Mouse (Mus musculus) ZHBTc4 (cell line): ENCODE measurements around the gene Olig3.

Experiments used
- DNase-seq: peaks from one replicate; pipeline ENCODE4 v3.0.0-alpha.2; 2011; ENCODE audit warnings: low read depth, low spot score

Gene Olig3

DNA sequence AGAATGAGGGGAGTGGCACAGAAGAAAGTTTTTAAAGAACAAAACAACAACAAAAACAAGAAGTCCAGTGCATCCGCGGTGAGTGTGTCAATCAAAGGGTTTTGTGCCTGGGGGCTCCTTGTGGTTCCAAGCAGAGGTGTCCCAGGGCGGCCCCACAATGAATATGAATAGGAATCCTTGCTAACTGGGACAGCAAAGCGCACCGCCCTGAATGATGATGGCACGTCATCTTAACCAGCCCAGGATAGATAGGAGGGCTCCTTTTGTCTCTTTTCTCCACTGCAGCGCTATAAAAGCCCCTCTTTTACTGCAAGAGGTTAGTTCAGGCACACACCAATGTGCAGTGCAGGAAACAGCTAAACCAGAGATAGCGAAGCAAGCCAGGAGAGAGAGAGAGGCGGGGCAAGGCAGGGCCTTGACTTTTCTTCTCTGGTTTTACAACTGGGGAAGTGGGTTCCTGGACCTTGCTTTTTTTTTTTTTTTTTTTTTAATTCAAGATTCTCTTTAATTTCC, at the start of gene Olig3:
TSS of gene Olig3 (plus strand) at position 463 of the 513 bp plus-strand sequence.
- DNase-seq = peak; percentile 63

DNA sequence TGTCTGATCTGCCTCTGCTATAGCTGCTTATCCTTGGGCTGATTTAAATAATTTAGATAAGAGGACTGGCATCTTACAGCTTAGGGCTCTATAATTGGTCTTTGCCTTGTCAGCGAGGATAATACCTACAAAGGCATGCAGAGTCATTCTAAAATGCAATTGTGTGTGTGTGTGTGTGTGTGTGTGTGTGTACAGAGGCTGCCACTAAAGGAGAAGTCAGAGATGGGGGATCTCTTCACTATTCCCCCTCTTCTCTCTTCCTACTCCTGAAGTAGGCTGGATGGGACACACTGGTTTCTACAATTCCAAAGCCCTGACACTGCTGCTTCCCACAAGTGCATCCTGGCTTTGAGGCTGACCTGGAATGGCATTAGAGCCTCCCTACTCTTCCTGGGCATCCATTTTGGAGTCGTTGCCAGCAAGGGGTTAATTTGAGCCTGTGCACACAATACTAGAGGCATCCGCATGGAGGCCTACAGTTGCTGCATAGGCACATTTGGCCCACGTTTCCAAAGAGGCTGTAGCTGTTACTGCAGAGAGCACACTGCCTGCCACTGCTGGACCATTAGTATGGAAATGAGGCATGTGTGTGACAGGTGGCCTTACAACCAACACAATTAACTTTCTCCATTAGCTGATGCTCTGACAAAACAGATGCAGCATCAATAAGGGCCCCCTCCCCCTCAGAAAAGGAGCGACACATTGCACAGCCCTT, 46.5 kb upstream of the Olig3 start:
- no peak for DNase-seq

DNA sequence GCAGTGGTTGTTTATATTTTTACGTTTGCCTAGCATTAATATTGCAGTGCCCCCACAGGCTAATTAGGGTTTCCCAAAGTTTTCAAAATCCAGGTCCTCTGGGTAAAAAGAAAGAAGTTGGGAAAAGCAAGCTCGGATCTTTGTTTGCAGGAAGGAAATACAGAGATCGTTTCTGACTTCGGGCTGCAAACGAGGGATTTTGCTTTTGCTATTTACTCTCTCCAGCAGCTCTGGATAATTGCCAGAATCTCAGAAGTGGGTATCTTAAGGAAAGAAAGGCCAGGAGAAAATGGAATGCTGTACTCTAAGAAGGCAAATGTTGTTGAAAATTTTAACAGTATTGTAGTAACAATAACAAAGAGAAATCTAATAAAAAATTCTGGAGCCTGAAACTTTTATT, 45.9 kb upstream of the Olig3 start:
- DNase-seq = no peak

GRCm38 (mm10) chr10:19317962-19318812, 38.1 kb upstream of the Olig3 start:
- no peak for DNase-seq

DNA sequence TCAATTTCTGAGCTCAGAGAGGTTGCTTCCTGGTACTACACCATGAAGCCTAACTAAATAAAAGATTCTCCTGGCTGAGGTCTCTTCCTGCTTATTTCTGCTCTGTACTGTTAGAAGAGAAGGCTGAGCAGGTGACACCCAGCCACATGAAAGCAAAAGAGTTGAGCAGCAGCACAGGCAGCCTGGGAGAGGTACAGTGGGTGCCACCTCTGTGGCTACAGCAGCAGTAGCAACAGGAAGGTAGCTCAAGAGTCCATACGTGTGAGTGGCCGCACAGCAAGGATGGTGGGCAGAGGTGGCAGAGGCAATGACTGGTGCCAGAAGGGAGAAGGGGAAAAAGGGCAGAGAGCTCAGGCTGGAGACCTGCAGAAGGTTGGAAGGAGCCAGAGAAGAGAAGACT, 34.6 kb upstream of the Olig3 start:
- no peak for DNase-seq

DNA sequence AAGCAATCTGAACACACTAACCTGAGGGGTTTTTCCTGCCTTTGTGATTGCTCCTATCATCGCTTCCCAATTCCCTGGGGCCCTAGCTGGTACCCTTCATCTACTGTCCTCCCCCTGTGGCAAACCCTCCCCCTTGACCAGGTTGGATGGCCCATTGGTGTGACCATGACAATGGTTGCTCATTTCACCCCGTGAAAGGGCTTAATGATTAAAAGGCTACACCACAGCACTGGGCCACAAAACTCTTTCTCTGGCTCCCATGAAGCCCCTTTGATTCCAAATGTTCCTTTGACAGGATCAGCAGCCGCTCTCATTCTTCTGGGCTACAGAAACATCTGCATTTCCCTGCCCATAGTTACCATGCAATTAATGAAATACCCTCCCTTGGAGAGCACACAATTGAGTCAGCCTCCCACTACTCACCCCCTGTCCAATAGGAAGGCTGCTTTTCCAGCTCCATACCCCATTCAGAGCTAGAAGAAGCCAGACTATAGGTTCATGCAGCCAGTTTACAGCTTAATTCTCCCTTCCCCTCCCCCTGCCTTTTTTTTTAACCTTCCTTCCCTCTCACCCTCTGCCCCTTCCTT, 27.0 kb upstream of the Olig3 start:
- DNase-seq = peak; percentile 27

DNA sequence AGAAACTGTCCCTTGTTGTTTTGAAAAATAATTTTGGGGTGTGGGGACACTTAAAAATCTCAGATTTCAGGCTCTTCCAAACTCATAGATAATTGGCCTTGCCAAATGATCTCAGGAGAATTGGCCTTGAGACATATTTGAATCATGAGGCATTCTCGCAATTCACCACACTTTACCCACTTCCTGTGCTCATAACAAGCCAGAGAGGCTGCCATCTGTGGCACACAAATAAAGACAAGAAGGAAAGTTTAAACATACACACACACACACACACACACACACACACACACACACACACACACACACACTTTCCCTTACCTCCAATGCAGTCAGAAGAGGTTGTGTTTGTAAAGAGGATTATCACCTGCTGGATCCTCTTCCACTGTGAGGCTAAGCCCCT, 22.9 kb upstream of the Olig3 start:
- DNase-seq = no peak

DNA sequence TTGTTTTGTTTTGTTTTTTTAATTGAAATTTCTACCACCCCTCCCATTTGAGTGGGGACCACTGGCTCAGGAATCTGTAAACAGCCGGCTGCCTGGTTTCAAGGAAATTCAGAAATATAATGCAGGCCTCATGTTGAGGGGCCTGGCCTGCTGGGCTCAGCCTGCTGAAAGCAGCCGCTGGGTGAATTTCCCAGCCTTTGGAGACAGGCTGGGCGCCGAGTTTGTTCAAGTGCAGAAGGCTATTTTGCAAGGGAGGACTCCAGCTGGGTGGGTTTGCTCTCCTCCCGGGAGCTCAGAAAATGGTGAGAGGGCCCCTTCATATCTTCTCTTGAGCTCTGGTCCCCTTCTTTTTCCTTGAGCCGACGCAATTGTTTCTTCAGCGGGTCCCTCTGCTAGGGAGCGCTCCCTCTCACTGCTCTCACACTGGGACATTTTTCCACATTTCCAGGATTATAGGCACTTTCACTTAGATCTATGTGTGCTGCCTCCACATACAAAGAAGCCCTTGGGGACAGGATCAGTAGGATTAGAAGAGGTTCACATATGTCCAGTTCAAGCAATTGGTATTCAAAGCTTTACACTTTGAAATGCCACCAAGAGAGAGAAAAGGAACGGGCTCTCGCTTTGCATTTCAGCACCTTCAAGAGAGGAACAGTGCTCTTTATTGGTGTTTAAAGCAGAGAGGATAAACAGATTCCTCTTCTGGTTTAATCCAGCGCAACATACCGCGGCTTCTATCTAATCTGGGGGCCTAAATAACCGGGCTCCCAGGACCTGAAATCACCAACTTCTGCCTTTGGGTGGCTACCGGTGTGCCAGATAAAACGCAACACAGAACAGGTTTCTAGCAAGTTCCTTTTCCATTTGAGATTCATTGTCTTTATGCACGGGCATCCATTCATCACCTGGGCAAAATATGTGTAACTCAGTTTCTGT, 17.4 kb upstream of the Olig3 start:
- DNase-seq = no peak

- DNase-seq = no peak
These were observed 12.3 kb upstream of the Olig3 start for GRCm38 (mm10) chr10:19344039-19344438.

GRCm38 (mm10) chr10:19349326-19349725, 7.0 kb upstream of the Olig3 start:
- no peak for DNase-seq

DNA sequence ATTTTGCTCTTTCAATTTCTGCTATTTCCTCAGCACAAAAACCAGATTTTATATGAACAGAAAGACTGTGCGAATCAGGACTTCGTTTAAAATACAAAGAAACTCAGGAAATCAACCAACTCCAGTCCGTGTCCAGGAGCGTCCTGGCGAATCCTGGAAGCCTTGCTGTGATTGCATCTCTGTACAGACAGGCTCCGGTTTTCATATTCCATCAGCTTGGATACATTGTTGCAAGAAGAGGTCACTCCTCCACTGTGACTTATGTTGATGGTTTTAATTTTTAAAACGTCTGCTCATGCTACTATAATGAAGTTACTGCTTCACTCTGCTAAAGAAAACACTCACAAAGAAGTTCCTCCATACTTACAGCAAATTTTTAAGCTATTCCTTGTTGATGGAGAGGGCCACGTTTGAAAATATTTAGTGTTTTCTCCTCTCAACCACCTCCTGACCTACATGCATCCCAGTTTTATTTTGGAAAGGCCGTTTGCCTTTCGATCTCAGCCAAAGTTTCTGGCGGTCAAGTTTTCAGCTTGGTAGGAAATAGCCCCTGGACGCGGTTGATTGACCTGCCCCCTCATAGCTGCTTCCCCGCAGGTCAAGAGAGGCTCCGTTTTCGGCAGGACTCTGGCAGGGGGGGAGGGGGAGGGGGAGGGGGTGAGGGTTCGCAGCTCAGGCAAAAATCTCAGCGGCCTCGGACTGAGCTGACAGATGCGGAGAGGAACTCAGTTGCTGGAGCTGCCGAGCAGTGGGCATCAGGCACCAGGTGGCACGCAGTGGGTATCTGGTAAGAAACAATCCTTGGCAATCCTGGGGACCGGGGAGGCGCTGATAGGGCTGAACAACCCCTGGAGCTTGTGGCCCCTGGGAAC, 4.1 kb upstream of the Olig3 start:
- peak; percentile 28 for DNase-seq

- DNase-seq = peak; percentile 74
These were observed 3.4 kb upstream of the Olig3 start for GRCm38 (mm10) chr10:19352878-19353301.

- DNase-seq = no peak
These were observed 2.7 kb upstream of the Olig3 start for GRCm38 (mm10) chr10:19353631-19354030.

DNA sequence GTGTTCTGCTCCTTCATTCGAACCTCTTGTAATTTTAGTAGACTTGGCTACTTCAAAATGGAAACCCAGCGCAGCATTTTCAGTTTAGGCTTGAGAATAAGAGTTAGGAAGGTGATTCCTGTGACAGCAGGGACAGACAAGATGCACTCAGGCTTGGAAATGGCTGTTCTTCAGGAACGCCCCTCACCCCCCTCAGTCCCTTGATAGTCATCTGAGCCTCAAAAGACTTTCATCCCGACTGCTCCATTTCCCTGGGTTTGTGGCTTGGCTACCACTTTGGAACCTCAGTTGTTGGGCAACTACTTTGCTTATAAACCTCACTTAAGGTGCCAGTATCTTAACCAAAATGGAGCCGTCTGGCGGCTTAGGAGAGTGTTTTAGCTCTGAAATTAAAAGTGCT, 2.2 kb upstream of the Olig3 start:
- no peak for DNase-seq

GRCm38 (mm10) chr10:19355076-19355475, 1.3 kb upstream of the Olig3 start:
- DNase-seq = no peak

DNA sequence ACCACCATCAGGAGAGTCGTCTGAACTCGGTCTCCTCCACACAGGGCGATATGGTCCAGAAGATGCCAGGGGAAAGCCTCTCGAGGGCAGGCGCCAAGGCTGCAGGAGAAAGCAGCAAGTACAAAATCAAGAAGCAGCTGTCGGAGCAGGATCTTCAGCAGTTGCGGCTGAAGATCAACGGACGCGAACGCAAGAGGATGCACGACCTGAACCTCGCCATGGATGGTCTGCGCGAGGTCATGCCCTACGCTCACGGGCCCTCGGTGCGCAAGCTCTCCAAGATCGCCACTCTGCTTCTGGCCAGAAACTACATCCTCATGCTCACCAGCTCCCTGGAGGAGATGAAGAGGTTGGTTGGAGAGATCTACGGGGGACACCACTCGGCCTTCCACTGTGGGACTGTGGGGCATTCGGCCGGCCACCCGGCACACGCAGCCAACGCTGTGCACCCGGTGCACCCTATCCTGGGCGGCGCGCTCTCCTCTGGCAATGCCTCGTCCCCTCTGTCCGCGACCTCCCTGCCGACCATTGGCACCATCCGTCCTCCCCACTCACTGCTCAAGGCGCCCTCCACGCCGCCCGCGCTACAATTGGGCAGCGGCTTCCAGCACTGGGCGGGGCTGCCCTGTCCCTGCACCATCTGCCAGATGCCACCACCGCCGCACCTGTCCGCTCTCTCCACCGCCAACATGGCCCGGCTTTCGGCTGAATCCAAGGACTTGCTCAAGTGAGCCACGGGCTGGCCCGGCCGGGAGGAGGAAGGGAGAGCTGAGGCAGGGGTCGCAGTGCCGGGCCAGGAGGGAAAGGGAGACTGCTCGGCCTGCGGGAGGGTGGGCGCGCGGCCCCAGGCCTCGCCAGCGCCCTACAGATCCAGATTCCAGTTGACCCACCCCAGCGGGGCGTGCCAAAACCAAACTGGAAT, 648 bp downstream of the Olig3 start:
- DNase-seq = peak; percentile 53

GRCm38 (mm10) chr10:19357848-19358247, 1.5 kb downstream of the Olig3 start:
- DNase-seq = no peak

DNA sequence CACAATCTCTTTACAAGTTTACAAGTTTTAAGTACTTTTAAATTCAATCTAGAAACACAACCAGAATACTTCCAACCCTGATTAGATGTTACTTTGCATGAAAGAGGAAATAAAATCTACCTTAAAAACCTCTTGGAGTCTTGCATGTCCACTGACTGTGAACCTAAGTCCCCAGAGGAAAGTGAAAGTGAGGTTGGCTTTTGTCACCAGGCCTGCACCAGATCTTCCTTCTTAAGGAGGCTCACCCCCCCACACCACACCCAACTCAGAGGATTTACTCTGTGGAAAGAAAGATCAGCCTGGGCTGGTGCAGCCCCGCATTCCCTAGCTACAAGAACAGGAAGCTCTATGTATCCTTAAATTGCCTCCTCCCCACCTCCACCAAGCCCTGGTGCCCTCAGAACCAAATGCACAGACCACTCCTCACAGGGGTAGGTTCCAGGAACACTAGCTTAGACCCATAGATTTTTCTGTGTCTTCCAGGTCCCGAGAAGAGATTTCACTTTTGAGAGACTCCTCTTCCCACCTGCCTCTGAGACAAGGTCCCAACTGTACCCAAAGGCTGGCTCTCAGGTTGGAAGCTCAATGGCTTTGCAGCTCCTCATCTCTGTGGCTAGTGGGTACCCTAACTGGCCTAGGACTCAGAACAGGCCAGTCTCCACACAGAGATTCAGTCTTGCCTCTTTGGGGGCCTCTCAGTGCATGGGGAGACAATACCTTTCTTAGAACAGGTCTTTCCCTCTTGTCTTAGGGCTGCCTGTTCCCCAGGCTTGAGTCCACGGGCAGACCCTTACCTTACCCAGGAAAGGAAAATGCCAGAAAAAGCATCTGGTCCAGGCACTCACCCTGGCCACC, 4.3 kb downstream of the Olig3 start:
- DNase-seq = no peak
